Mouse (Mus musculus): ENCODE measurements at regions not wholly inside any gene's neighbourhood (a gene's known extent, or its start where the extent isn't known, plus 50 kb on each side); places are given as distances from the start of the nearest gene placed in this dataset.

GRCm38 (mm10) chr2:38460367-38460766 lies 51.1 kb upstream of the Nek6 start:
- no peak overlapping the region for H3K4me2 ChIP-seq (replicated peaks)
- peak; percentile 82 for ATAC-seq (replicated peaks)
- peaks cover 27% of the 10 kb centered on the region for H3K4me1 ChIP-seq
- no peak overlapping the region for H3K9ac ChIP-seq (replicated peaks)
- H3K9me3 ChIP-seq = no peaks in the 10 kb centered on the region
- H3K4me3 ChIP-seq = no peak overlapping the region
- H3K36me3 ChIP-seq = no peaks in the 10 kb centered on the region
- H3K27ac ChIP-seq (replicated peaks) = peak overlapping the region; percentile 80
- no peaks in the 10 kb centered on the region for H3K27me3 ChIP-seq
- 45% methylated on average over 2 of the region's 2 CpGs for WGBS

- H3K36me3 ChIP-seq = no peaks in the 10 kb centered on the region
- H3K27ac ChIP-seq (replicated peaks) = peak overlapping the region; percentile 80
- WGBS = 27% methylated on average over 6 of the region's 6 CpGs
- H3K27me3 ChIP-seq = no peaks in the 10 kb centered on the region
- H3K9ac ChIP-seq (replicated peaks) = no peak overlapping the region
- H3K4me1 ChIP-seq = peaks cover 27% of the 10 kb centered on the region
- H3K4me2 ChIP-seq (replicated peaks) = no peak overlapping the region
- no peaks in the 10 kb centered on the region for H3K9me3 ChIP-seq
- H3K4me3 ChIP-seq = no peak overlapping the region
- peak; percentile 94 for ATAC-seq (replicated peaks)
Measured at GRCm38 (mm10) chr2:38460825-38461540, 50.5 kb upstream of the Nek6 start.

All from forebrain, embryonic 15.5 days (tissue).